Mouse (Mus musculus) hindbrain, embryonic 15.5 days (tissue): Measurements from ENCODE around the gene Asap2. TPM values are rescaled to one million over a fixed set of nuclear protein-coding genes. Genes with fewer than 3 reads are reported as not detected.

Experiments
- ATAC-seq: fragments of 200-750 bp; cut with Nextera tagmentation; 2 replicates; pipeline ENCODE4 v1.8.0; 2017; ENCODE audit warnings: low read depth, moderate number of reproducible peaks, moderate TSS enrichment; ENCODE audit not compliant: low FRiP score
- H3K27ac ChIP-seq: fragments of 300-500 bp; sonication (generic); replicated peaks from 2 replicates; pipeline ENCODE4 v1.5.1; 2015; ENCODE audit warnings: mild to moderate bottlenecking, inconsistent platforms
- H3K27me3 ChIP-seq: fragments of 300-500 bp; sonication (generic); 2 replicates; pipeline ENCODE4 v1.6.1; 2015; ENCODE audit warnings: control low read depth, inconsistent platforms
- H3K36me3 ChIP-seq: fragments of 300-500 bp; sonication (generic); 2 replicates; pipeline ENCODE4 v1.6.1; 2015; ENCODE audit warnings: control low read depth, inconsistent platforms
- H3K4me1 ChIP-seq: fragments of 300-500 bp; sonication (generic); replicated peaks from 2 replicates; pipeline ENCODE4 v1.6.1; 2015; ENCODE audit warnings: control low read depth, inconsistent platforms
- H3K4me2 ChIP-seq: fragments of 300-500 bp; sonication (generic); 2 replicates; pipeline ENCODE4 v1.6.1; 2015; ENCODE audit warnings: moderate library complexity, mild to moderate bottlenecking, inconsistent platforms
- H3K4me3 ChIP-seq: fragments of 300-500 bp; sonication (generic); 2 replicates; pipeline ENCODE4 v1.5.1; 2015; ENCODE audit warnings: mild to moderate bottlenecking, inconsistent platforms
- H3K9ac ChIP-seq: fragments of 300-500 bp; sonication (generic); 2 replicates; pipeline ENCODE4 v1.6.1; 2015; ENCODE audit warnings: inconsistent platforms
- H3K9me3 ChIP-seq: fragments of 300-500 bp; sonication (generic); 2 replicates; pipeline ENCODE4 v1.6.1; 2016; ENCODE audit warnings: control low read depth, inconsistent platforms
- WGBS: fragments of 180-500 bp; shearing (Covaris S2); methylation state at CpG from one replicate; pipeline ENCODE4 v1.1.7; 2015; 5-methylcytosine and 5-hydroxymethylcytosine counted together
- polyA plus RNA-seq: library from polyadenylated mRNA; unstranded; fragments of >200 nt; fragmentation: Nextera tagmentation; extraction: Ambion mirVana; gene quantifications from 2 replicates; pipeline ENCODE4 v1.2.1, GENCODE M21; 2015

The Asap2 gene
- polyA plus RNA-seq, 1 experiment from 2014 or later: 12.3 TPM

GRCm38 (mm10) chr12:21227076-21227980 lies 237.1 kb downstream of the Asap2 start:
- Histone ChIP-seq H3K36me3 (peaks cover 31% of the 10 kb centered on the region), H3K4me1 (peaks cover 22% of the 10 kb centered on the region), H3K4me3 (no peak overlapping the region), H3K27me3 (no peaks in the 10 kb centered on the region), H3K9ac (no peak overlapping the region), H3K9me3 (no peaks in the 10 kb centered on the region), H3K4me2 (no peak overlapping the region), H3K27ac (no peak overlapping the region; the same call in 1 of the 2 replicates)
- peak; percentile 23; the same call in 1 of the 2 replicates for ATAC-seq
- 55% methylated on average over 6 of the region's 6 CpGs for WGBS

- H3K36me3 ChIP-seq: peaks cover 36% of the 10 kb centered on the region
- no peak overlapping the region for H3K27ac ChIP-seq
- no peak overlapping the region for H3K4me2 ChIP-seq
- H3K27me3 ChIP-seq: no peaks in the 10 kb centered on the region
- no peak for ATAC-seq
- peaks cover 22% of the 10 kb centered on the region for H3K4me1 ChIP-seq
- WGBS: 87% methylated on average over 4 of the region's 4 CpGs
- H3K4me3 ChIP-seq: no peak overlapping the region
- no peak overlapping the region for H3K9ac ChIP-seq
- no peaks in the 10 kb centered on the region for H3K9me3 ChIP-seq
Measured at GRCm38 (mm10) chr12:21228650-21229049, 238.4 kb downstream of the Asap2 start.

- no peak overlapping the region for H3K4me3 ChIP-seq
- H3K4me1 ChIP-seq: peaks cover 22% of the 10 kb centered on the region
- no peak overlapping the region for H3K9ac ChIP-seq
- no peaks in the 10 kb centered on the region for H3K27me3 ChIP-seq
- 59% methylated on average over 17 of the region's 17 CpGs for whole genome bisulfite sequencing
- ATAC-seq: no peak
- H3K4me2 ChIP-seq: no peak overlapping the region
- peaks cover 34% of the 10 kb centered on the region for H3K36me3 ChIP-seq
- no peaks in the 10 kb centered on the region for H3K9me3 ChIP-seq
- H3K27ac ChIP-seq: 0 out of 2 replicates have a peak overlapping the region, but pooled peaks have one; percentile 8
Measured at GRCm38 (mm10) chr12:21229076-21229918, 239.0 kb downstream of the Asap2 start.

GRCm38 (mm10) chr12:21233727-21234126 lies 243.5 kb downstream of the Asap2 start:
- Histone ChIP-seq H3K27ac (no peak overlapping the region), H3K4me2 (no peak overlapping the region), H3K9me3 (no peaks in the 10 kb centered on the region), H3K4me3 (no peak overlapping the region), H3K4me1 (peaks cover 8% of the 10 kb centered on the region), H3K27me3 (no peaks in the 10 kb centered on the region), H3K36me3 (peaks cover 52% of the 10 kb centered on the region), H3K9ac (no peak overlapping the region)
- 91% methylated on average over 7 of the region's 7 CpGs for WGBS
- ATAC-seq: no peak

- no peak overlapping the region for H3K27ac ChIP-seq
- WGBS: 88% methylated on average over 2 of the region's 2 CpGs
- ATAC-seq: no peak
- H3K4me2 ChIP-seq: no peak overlapping the region
- H3K4me1 ChIP-seq: peaks cover 4% of the 10 kb centered on the region; the same call in 1 of the 2 replicates
- H3K9me3 ChIP-seq: no peaks in the 10 kb centered on the region
- no peaks in the 10 kb centered on the region for H3K27me3 ChIP-seq
- H3K9ac ChIP-seq: no peak overlapping the region
- H3K4me3 ChIP-seq: no peak overlapping the region
- peaks cover 57% of the 10 kb centered on the region for H3K36me3 ChIP-seq
Measured at GRCm38 (mm10) chr12:21234560-21234959, 244.3 kb downstream of the Asap2 start.

- no peaks in the 10 kb centered on the region for H3K4me1 ChIP-seq
- no peak overlapping the region for H3K9ac ChIP-seq
- H3K27ac ChIP-seq: no peak overlapping the region
- H3K27me3 ChIP-seq: no peaks in the 10 kb centered on the region
- no peaks in the 10 kb centered on the region for H3K9me3 ChIP-seq
- 60% methylated on average over 3 of the region's 3 CpGs for WGBS
- H3K36me3 ChIP-seq: peaks cover 51% of the 10 kb centered on the region
- no peak for ATAC-seq
- no peak overlapping the region for H3K4me2 ChIP-seq
- no peak overlapping the region for H3K4me3 ChIP-seq
Measured at GRCm38 (mm10) chr12:21241965-21242364, 251.7 kb downstream of the Asap2 start.

GRCm38 (mm10) chr12:21244375-21244960 lies 254.2 kb downstream of the Asap2 start:
- WGBS: 96% methylated on average over 11 of the region's 11 CpGs

GRCm38 (mm10) chr12:21247711-21248392 lies 257.6 kb downstream of the Asap2 start:
- H3K4me2 ChIP-seq: no peak overlapping the region
- peaks cover 72% of the 10 kb centered on the region for H3K36me3 ChIP-seq
- H3K4me1 ChIP-seq: no peaks in the 10 kb centered on the region
- no peaks in the 10 kb centered on the region for H3K9me3 ChIP-seq
- no peak overlapping the region for H3K9ac ChIP-seq
- H3K27ac ChIP-seq: no peak overlapping the region
- no peak for ATAC-seq
- WGBS: 75% methylated on average over 7 of the region's 7 CpGs
- H3K4me3 ChIP-seq: no peak overlapping the region
- no peaks in the 10 kb centered on the region for H3K27me3 ChIP-seq

More at GRCm38 (mm10) chr12:21244375-21244960, 254.2 kb downstream of the Asap2 start:
- peaks cover 55% of the 10 kb centered on the region for H3K36me3 ChIP-seq
- no peaks in the 10 kb centered on the region for H3K4me1 ChIP-seq
- H3K9me3 ChIP-seq: no peaks in the 10 kb centered on the region
- no peak overlapping the region for H3K27ac ChIP-seq
- H3K4me3 ChIP-seq: no peak overlapping the region
- no peak for ATAC-seq
- no peak overlapping the region for H3K9ac ChIP-seq
- no peaks in the 10 kb centered on the region for H3K27me3 ChIP-seq
- H3K4me2 ChIP-seq: no peak overlapping the region

GRCm38 (mm10) chr12:21260494-21261256 lies 270.4 kb downstream of the Asap2 start:
- Histone ChIP-seq H3K36me3 (peaks cover 51% of the 10 kb centered on the region), H3K4me1 (no peaks in the 10 kb centered on the region), H3K9me3 (no peaks in the 10 kb centered on the region), H3K9ac (no peak overlapping the region), H3K27me3 (no peaks in the 10 kb centered on the region), H3K4me3 (no peak overlapping the region), H3K27ac (no peak overlapping the region), H3K4me2 (no peak overlapping the region)
- WGBS: 98% methylated on average over 6 of the region's 6 CpGs
- ATAC-seq: no peak

GRCm38 (mm10) chr12:21261521-21261920 lies 271.3 kb downstream of the Asap2 start:
- Histone ChIP-seq H3K9me3 (no peaks in the 10 kb centered on the region), H3K36me3 (peaks cover 51% of the 10 kb centered on the region), H3K27me3 (no peaks in the 10 kb centered on the region), H3K4me3 (no peak overlapping the region), H3K4me1 (no peaks in the 10 kb centered on the region), H3K9ac (no peak overlapping the region), H3K4me2 (no peak overlapping the region), H3K27ac (no peak overlapping the region)
- ATAC-seq: no peak
- 88% methylated on average over 4 of the region's 4 CpGs for WGBS

- 95% methylated on average over 5 of the region's 5 CpGs for WGBS
Measured at GRCm38 (mm10) chr12:21263256-21263655, 273.0 kb downstream of the Asap2 start.

More at GRCm38 (mm10) chr12:21263256-21263655, 273.0 kb downstream of the Asap2 start:
- Histone ChIP-seq H3K36me3 (peaks cover 48% of the 10 kb centered on the region), H3K27ac (no peak overlapping the region), H3K27me3 (no peaks in the 10 kb centered on the region), H3K4me3 (no peak overlapping the region), H3K4me2 (no peak overlapping the region), H3K9ac (no peak overlapping the region), H3K9me3 (no peaks in the 10 kb centered on the region), H3K4me1 (no peaks in the 10 kb centered on the region)
- no peak for ATAC-seq
